Mouse (Mus musculus) liver, postnatal 0 days (tissue): Measurements from ENCODE around the gene Kcnj6.

Source experiments
- CTCF ChIP-seq: sonication (generic); IDR thresholded peaks from 2 replicates; pipeline ENCODE4 v1.5.1; 2016; ENCODE audit warnings: antibody characterized with exemption, low read depth
- EP300 ChIP-seq: IDR thresholded peaks from 2 replicates; pipeline ENCODE4 v1.6.1; 2016; ENCODE audit warnings: antibody characterized with exemption, low read depth, mild to moderate bottlenecking

DNA sequence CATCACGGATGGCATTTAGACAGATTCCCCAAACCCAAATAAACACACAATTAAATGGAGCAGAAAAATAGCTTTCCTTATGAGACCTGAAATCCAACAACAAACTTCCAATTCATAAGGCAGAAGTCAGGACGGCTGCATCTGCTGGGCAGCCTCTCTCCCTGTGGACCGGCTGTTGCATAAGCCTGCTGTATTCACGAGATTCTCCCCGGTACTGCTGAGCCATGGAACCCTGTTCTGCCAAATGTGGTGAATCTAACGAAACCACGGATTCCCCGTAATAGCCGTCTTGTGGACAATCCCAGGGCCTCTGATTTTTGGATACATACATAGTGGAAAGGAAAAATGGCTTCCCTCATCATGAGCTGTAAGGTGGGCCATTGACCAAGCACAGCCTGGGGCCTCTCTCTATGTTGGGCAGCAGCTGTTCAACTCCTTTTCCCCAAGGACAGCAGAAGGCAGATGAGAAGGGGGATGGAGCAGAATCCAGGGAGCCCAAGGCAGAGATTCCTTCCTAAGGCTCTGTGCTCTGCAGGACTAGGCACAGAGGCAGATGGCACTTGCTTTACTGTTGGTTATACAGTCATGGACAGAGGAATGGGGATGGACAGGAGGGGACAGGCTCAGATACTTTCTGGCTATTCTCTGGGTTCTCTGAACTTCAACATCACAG, 40.2 kb downstream of the Kcnj6 start:
- TF ChIP-seq EP300, result no peak
- TF ChIP-seq CTCF, result no peak
